Mouse (Mus musculus): Measurements from ENCODE around the gene Dock11.

Gene Dock11

GRCm38 (mm10) chrX:35950135-35950534 lies 61.5 kb downstream of the Dock11 start:
- no peak for DNase-seq (ENCODE audit: low spot score)

DNA sequence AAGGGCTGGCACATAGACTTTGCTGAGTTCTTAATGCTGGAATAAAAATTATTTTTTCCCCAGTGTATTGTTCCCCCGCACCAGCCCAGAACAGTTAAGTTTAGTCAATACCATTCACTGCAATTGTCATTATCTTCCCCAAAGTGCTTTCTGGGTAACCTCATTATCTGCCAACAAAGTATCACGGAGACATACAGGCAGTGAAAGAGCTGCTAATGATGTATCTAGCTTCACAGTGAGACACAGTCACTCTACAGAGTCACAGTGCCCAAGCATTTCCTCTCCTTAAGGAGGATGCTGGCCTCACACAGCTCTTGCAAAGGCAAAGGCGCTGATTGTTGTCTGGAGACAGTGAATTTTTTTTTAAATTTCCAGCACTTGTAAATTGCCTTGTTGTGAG lies 63.3 kb downstream of the Dock11 start:
- DNase-seq (ENCODE audit: low spot score), result no peak

- DNase-seq (ENCODE audit: low spot score), result no peak
These were observed 64.0 kb downstream of the Dock11 start for GRCm38 (mm10) chrX:35952521-35953095.

DNA sequence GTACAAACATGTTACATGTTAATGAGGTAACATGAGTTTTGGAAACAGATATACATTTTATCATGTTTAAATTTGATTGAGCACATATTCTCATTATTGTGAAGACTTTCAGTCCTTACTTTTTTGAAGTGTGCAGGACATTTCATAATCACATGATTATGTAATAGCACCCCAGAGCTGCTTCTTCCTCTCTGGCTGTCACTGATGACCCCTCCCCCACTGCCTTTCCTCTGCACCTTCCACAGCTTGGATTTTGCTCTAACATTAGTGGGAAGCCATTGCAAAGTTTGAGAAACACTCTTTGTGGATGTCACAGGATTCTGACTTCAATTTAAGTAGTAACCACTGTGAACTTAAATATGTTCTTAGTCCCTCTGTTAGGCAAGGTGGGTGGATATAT lies 67.6 kb downstream of the Dock11 start:
- DNase-seq (ENCODE audit: low spot score), result no peak

DNA sequence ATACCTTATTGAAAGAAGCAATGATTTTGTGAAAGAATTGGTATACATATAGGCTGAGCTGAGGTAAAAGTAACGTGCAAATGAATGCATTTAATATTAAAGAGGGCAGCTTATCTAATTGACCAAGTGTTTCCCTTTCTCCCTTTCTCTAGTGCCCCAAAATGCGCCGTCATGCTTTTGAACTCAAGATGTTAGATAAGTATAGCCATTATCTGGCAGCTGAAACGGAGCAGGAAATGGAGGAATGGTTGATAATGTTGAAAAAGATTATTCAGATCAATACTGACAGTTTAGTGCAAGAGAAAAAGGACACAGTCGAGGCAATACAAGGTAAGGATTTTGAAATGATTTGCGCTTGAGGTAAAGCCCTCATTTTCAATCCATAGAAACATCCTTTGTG lies 74.5 kb downstream of the Dock11 start:
- DNase-seq (ENCODE audit: low spot score), result no peak

- DNase-seq (ENCODE audit: low spot score), result no peak
These were observed 80.6 kb downstream of the Dock11 start for GRCm38 (mm10) chrX:35969276-35969675.

- DNase-seq (ENCODE audit: low spot score), result no peak
These were observed 88.0 kb downstream of the Dock11 start for GRCm38 (mm10) chrX:35976657-35977056.

GRCm38 (mm10) chrX:35987981-35988380 lies 99.3 kb downstream of the Dock11 start:
- DNase-seq (ENCODE audit: low spot score), result no peak

- no peak for DNase-seq (ENCODE audit: low spot score)
These were observed 102.0 kb downstream of the Dock11 start for GRCm38 (mm10) chrX:35990508-35991095.

GRCm38 (mm10) chrX:35994226-35994625 lies 105.6 kb downstream of the Dock11 start:
- DNase-seq (ENCODE audit: low spot score), result no peak

DNA sequence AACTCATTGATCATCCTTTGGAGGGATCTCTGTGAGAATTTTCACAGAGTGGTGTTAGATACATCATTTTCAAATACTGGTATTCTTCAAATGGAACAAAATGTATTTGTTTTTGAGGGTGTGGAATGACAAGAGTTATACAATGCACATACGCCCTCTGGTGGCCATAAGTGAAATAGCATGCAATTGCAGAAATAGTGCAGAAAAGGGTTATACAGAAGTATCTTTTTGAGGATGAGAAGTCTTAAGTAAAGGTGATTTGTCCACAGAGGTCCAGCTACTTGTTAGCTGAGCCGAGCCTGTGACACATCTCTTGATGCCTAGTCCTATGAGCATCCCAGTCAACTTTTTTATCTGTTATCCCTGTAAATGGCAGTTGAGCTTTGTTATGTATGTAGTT lies 108.4 kb downstream of the Dock11 start:
- no peak for DNase-seq (ENCODE audit: low spot score)

DNA sequence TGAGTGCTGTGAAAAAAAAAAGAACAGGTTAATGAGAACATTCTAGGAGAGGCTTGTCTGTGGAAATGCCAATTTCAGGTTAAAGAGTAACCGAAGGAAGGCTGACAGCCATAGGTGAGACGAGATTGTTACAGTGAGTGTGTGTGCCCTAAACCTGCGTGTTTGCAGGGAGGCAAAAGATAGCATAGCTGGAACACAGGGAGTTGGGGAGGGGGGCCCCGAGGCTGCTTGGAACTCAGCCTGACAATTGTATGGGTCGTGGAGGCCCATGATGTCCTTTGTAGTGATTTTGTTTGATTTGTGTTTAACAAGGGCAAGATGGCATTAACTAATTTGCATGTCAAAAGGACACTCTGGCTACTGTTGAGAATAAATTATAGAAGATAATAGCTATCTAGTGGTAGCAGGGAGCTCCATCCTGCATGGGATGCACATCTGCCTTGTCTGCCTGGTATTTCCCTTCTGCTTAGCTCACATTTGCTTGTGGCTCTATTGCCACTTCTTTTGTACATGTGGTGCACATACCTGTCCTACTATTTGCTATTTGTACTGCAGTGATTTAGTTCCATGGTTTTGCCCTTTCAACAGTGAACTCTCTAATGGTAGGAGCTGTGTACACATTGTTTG lies 109.3 kb downstream of the Dock11 start:
- DNase-seq (ENCODE audit: low spot score), result no peak

GRCm38 (mm10) chrX:36025651-36026050 lies 137.0 kb downstream of the Dock11 start:
- DNase-seq (ENCODE audit: low spot score), result no peak

DNA sequence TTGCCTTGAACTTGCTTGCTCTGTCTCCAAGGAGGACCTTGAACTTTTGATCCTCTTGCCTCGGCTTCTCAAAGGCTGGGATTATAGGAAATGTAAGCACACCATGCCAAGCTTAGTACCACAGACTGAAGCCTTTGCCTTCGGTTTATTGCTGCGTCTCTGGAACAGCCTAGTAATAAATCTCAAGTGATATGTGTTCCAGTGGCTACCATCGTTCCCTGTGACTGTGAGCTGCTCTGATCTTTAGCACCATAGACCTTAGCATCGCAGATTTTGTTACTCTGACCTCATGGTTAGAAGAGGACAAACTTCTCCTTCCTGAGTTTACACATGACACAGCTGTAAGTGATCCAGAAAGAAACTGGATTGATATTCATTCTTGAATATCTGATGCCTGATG lies 142.5 kb downstream of the Dock11 start:
- DNase-seq (ENCODE audit: low spot score), result no peak

- DNase-seq (ENCODE audit: low spot score), result no peak
These were observed 145.4 kb downstream of the Dock11 start for GRCm38 (mm10) chrX:36034045-36034444.

DNA sequence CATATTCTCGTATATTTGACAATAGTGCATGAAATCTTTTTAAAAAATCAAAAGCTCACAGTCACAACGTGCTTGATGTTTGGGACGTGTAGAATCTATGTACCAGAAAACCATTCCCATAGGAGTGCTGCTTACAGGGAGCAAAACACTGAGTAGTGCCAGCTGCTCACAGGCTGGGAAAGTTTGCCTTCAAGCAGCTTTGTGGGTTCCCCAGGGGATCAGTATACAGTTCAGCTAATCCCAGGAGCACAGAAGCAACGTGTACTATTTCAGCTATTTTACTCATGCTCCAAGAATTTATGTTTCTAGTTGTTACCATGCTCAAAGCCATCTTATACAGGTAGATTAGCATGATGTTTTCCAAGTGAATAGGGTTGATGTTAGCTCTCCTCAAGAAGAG lies 157.1 kb downstream of the Dock11 start:
- no peak for DNase-seq (ENCODE audit: low spot score)

DNA sequence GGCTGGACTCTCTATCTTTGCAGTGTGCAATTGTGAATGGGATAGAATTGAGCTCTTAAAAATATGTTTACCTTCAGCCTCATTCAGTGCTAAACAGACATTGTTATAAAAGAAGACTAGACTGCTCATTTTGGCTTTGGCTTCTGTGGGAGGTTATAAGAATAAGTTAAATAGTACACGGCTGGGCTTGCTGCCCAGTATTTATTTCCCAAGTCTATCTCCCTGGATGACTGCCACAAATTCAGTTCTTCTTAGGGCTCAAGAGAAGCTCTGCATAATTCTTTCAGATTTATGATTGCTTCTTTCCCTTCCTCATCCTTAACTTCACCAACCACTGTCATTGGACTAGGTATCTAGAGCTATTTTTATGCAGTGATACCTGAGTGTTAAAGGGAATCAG lies 158.8 kb downstream of the Dock11 start:
- DNase-seq (ENCODE audit: low spot score), result no peak

GRCm38 (mm10) chrX:36050312-36050711 lies 161.7 kb downstream of the Dock11 start:
- DNase-seq (ENCODE audit: low spot score), result no peak

- no peak for DNase-seq (ENCODE audit: low spot score)
These were observed 185.4 kb downstream of the Dock11 start for GRCm38 (mm10) chrX:36073997-36074396.

DNA sequence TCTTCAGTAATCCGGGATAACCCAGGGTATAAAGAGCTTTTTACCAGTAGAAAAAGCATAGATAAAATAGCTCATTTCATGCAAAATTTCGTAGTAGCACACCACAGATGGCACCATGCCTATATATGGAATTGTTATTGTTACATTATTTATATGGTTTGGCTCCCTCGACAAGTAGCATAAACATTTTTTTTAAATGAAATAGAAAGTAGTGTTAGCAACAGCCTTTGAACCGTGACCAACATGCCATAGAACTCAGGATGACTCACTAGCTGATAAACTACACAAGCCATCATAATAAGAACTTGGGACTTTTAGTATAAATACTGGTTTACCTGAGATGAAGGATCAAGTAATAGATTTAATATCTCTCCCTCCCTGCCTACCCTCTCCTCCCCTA lies 188.5 kb downstream of the Dock11 start:
- DNase-seq (ENCODE audit: low spot score), result no peak

DNA sequence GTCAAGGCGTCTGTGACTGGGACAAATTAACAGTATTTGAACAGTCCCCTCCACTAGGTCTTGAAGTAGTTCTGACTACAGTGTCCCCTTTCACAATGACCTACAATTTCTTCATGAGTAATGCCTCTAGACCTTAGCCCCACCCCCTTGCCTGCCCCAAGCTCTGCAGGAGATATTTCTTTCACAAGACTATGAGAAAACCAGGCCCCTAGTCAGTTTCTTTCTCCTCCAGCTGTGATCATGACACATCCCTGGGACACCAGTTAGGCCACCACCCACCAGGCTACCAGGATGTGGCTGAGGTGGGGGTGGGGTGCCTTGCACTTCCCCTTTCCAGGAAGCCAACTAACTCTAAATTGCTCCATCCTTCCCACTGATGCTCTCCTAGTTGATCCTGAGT lies 194.3 kb downstream of the Dock11 start:
- no peak for DNase-seq (ENCODE audit: low spot score)

- no peak for DNase-seq (ENCODE audit: low spot score)
These were observed 200.0 kb downstream of the Dock11 start for GRCm38 (mm10) chrX:36088464-36089256.

GRCm38 (mm10) chrX:36100883-36101282 lies 212.3 kb downstream of the Dock11 start:
- no peak for DNase-seq (ENCODE audit: low spot score)
